Mouse (Mus musculus) myocyte (in vitro differentiated cells): ENCODE measurements around the gene Ap1g1. TPM values are rescaled to one million over a fixed set of nuclear protein-coding genes. Genes with fewer than 3 reads are reported as not detected.

Experiments used
- H3K27me3 ChIP-seq: one replicate; pipeline ENCODE4 v1.6.1; 2011; ENCODE audit not compliant: control insufficient read depth, insufficient read depth, insufficient read length
- H3K36me3 ChIP-seq: one replicate; pipeline ENCODE4 v1.6.1; 2011; ENCODE audit not compliant: control insufficient read depth, insufficient read depth
- H3K4me2 ChIP-seq: one replicate; pipeline ENCODE4 v1.6.1; 2011; ENCODE audit warnings: low read depth, control low read depth
- H3K4me3 ChIP-seq: one replicate; pipeline ENCODE4 v1.5.1; 2011; ENCODE audit warnings: mild to moderate bottlenecking, control low read depth, moderate library complexity
- H3K79me2 ChIP-seq: one replicate; pipeline ENCODE4 v1.6.1; 2011; ENCODE audit not compliant: control insufficient read depth, insufficient read depth
- H3ac ChIP-seq: one replicate; pipeline ENCODE4 v1.6.1; 2011; ENCODE audit not compliant: control insufficient read depth, insufficient read length
- CEBPB ChIP-seq: IDR thresholded peaks from 2 replicates; pipeline ENCODE4 v1.6.1; 2011; ENCODE audit warnings: mild to moderate bottlenecking, moderate library complexity; ENCODE audit not compliant: poor library complexity, insufficient read depth, severe bottlenecking
- E2F4 ChIP-seq: IDR thresholded peaks from one replicate; pipeline ENCODE4 v1.6.1; 2011; ENCODE audit warnings: mild to moderate bottlenecking, control low read depth, moderate library complexity; ENCODE audit not compliant: insufficient read depth
- MAX ChIP-seq: IDR thresholded peaks from one replicate; pipeline ENCODE4 v1.6.1; 2011; ENCODE audit warnings: low read depth, mild to moderate bottlenecking, control low read depth
- MYOD1 ChIP-seq, 3 experiments: IDR thresholded peaks; one replicate each; pipeline ENCODE4 v1.6.1; 2011; ENCODE audit warnings: control low read depth in 2 of 3, low read depth in 2 of 3, mild to moderate bottlenecking in 2 of 3, moderate library complexity in 1 of 3; ENCODE audit not compliant: insufficient read length in 2 of 3, control insufficient read depth in 1 of 3
- MYOG ChIP-seq, 3 experiments: IDR thresholded peaks; one replicate each; pipeline ENCODE4 v1.6.1; 2011; ENCODE audit warnings: control low read depth in 2 of 3, low read depth in 2 of 3, mild to moderate bottlenecking in 2 of 3; ENCODE audit not compliant: insufficient read length in 2 of 3, control insufficient read depth in 1 of 3, insufficient read depth in 1 of 3
- POLR2A ChIP-seq: IDR thresholded peaks from one replicate; pipeline ENCODE4 v1.6.1; 2011; ENCODE audit warnings: low read depth, mild to moderate bottlenecking, control low read depth, moderate library complexity; ENCODE audit not compliant: insufficient read length
- POLR2AphosphoS2 ChIP-seq: IDR thresholded peaks from one replicate; pipeline ENCODE4 v1.6.1; 2011; ENCODE audit warnings: low read depth, control low read depth; ENCODE audit not compliant: insufficient read length
- REST ChIP-seq: IDR thresholded peaks from one replicate; pipeline ENCODE4 v1.6.1; 2011; ENCODE audit warnings: mild to moderate bottlenecking, control low read depth, moderate library complexity; ENCODE audit not compliant: insufficient read depth, insufficient read length
- SRF ChIP-seq: IDR thresholded peaks from one replicate; pipeline ENCODE4 v1.6.1; 2011; ENCODE audit warnings: low read depth; ENCODE audit not compliant: control insufficient read depth, insufficient read length
- TCF12 ChIP-seq: IDR thresholded peaks from one replicate; pipeline ENCODE4 v1.6.1; 2011; ENCODE audit warnings: mild to moderate bottlenecking, control low read depth; ENCODE audit not compliant: poor library complexity, insufficient read depth, severe bottlenecking
- TCF3 ChIP-seq: IDR thresholded peaks from one replicate; pipeline ENCODE4 v1.6.1; 2011; ENCODE audit warnings: low read depth, control low read depth; ENCODE audit not compliant: insufficient read length
- USF1 ChIP-seq: IDR thresholded peaks from one replicate; pipeline ENCODE4 v1.6.1; 2011; ENCODE audit warnings: low read depth, mild to moderate bottlenecking, control low read depth, moderate library complexity
- polyA plus RNA-seq: library from polyadenylated mRNA; unstranded; fragments of >200 nt; fragmentation: generic; extraction: Trizol; gene quantifications from one replicate; pipeline ENCODE4 v1.2.1, GENCODE M21; 2012; ENCODE audit warnings: missing spikeins

Gene Ap1g1
- polyA plus RNA-seq, 1 experiment: 21.1 TPM

GRCm38 (mm10) chr8:109885294-109885693 lies 106.9 kb downstream of the Ap1g1 start:
- Histone ChIP-seq H3K4me3 (no peak overlapping the region), H3K79me2 (peaks cover 5% of the 10 kb centered on the region), H3ac (no peak overlapping the region), H3K36me3 (peaks cover 4% of the 10 kb centered on the region), H3K4me2 (no peak overlapping the region), H3K27me3 (no peaks in the 10 kb centered on the region)
- no peak for TF ChIP-seq POLR2A

- no peaks in the 10 kb centered on the region for H3K36me3 ChIP-seq
- no peak for TF ChIP-seq TCF3
- TF ChIP-seq CEBPB: no peak
- TF ChIP-seq MAX: no peak
- no peak for TF ChIP-seq POLR2AphosphoS2
- H3ac ChIP-seq: no peak overlapping the region
- H3K27me3 ChIP-seq: no peaks in the 10 kb centered on the region
- peaks cover 5% of the 10 kb centered on the region for H3K79me2 ChIP-seq
- H3K4me3 ChIP-seq: no peak overlapping the region
- H3K4me2 ChIP-seq: no peak overlapping the region
These were observed 110.9 kb downstream of the Ap1g1 start for GRCm38 (mm10) chr8:109889211-109889610.

GRCm38 (mm10) chr8:109890794-109891585 lies 112.6 kb downstream of the Ap1g1 start:
- TF ChIP-seq USF1: no peak
- no peak for TF ChIP-seq CEBPB
- no peak overlapping the region for H3K4me3 ChIP-seq
- peaks cover 5% of the 10 kb centered on the region for H3K79me2 ChIP-seq
- no peaks in the 10 kb centered on the region for H3K36me3 ChIP-seq
- no peak overlapping the region for H3ac ChIP-seq
- H3K27me3 ChIP-seq: no peaks in the 10 kb centered on the region
- H3K4me2 ChIP-seq: no peak overlapping the region

DNA sequence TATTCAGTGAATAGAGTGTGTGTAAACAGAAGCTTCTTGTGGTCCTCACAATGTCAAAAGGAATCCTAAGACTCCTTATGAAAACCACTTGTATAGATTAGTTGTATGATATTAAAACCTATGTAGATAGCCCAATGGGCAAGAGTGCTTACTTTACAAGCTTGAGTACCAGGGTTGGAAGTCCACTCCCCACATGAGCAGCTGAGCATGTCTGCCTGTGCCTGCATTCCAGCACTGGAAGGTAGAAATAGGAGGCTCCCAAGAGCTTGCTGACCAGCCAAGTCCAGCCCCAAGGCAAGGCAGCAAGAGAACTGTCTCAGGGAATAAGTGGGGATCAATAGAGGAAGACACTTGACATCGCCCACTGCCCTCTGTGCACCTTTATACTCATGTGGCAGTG lies 116.3 kb downstream of the Ap1g1 start:
- Histone ChIP-seq H3ac (no peak overlapping the region), H3K4me2 (no peak overlapping the region), H3K79me2 (no peaks in the 10 kb centered on the region), H3K4me3 (no peak overlapping the region), H3K27me3 (no peaks in the 10 kb centered on the region), H3K36me3 (no peaks in the 10 kb centered on the region)
- TF ChIP-seq MYOD1 (IDR thresholded peaks at IDR 0.05; ENCODE audit: control insufficient read depth in 1 of 3, insufficient read length in 2 of 3, low read depth in 2 of 3) (no peak), CEBPB (no peak), SRF (no peak), POLR2AphosphoS2 (no peak)

- Histone ChIP-seq H3K4me2 (no peak overlapping the region), H3K4me3 (no peak overlapping the region), H3ac (no peak overlapping the region), H3K36me3 (no peaks in the 10 kb centered on the region), H3K27me3 (no peaks in the 10 kb centered on the region), H3K79me2 (no peaks in the 10 kb centered on the region)
- TF ChIP-seq E2F4 (no peak), POLR2AphosphoS2 (no peak), TCF12 (no peak), MAX (no peak), SRF (no peak), REST (no peak), USF1 (no peak), MYOD1 (IDR thresholded peaks at IDR 0.05; ENCODE audit: control insufficient read depth in 1 of 3, insufficient read length in 2 of 3, low read depth in 2 of 3) (no peak), CEBPB (no peak), MYOG (IDR thresholded peaks at IDR 0.05; ENCODE audit: control insufficient read depth in 1 of 3, insufficient read depth in 1 of 3, insufficient read length in 2 of 3, low read depth in 2 of 3) (no peak), POLR2A (no peak), TCF3 (no peak)
These were observed 117.0 kb downstream of the Ap1g1 start for GRCm38 (mm10) chr8:109895355-109895754.

- H3K4me3 ChIP-seq: no peak overlapping the region
- H3K27me3 ChIP-seq: no peaks in the 10 kb centered on the region
- H3K4me2 ChIP-seq: no peak overlapping the region
- no peaks in the 10 kb centered on the region for H3K79me2 ChIP-seq
- H3K36me3 ChIP-seq: peaks cover 2% of the 10 kb centered on the region
- H3ac ChIP-seq: no peak overlapping the region
- no peak for TF ChIP-seq USF1
- no peak for TF ChIP-seq POLR2A
- TF ChIP-seq E2F4: no peak
- TF ChIP-seq TCF3: no peak
- no peak for TF ChIP-seq CEBPB
- no peak for TF ChIP-seq POLR2AphosphoS2
- TF ChIP-seq MYOG (IDR thresholded peaks at IDR 0.05; ENCODE audit: control insufficient read depth in 1 of 3, insufficient read depth in 1 of 3, insufficient read length in 2 of 3, low read depth in 2 of 3): no peak
- TF ChIP-seq MAX: no peak
- TF ChIP-seq MYOD1 (IDR thresholded peaks at IDR 0.05; ENCODE audit: control insufficient read depth in 1 of 3, insufficient read length in 2 of 3, low read depth in 2 of 3): no peak
- no peak for TF ChIP-seq REST
- no peak for TF ChIP-seq SRF
- TF ChIP-seq TCF12: no peak
These were observed 124.0 kb downstream of the Ap1g1 start for GRCm38 (mm10) chr8:109902379-109902778.
